Mouse (Mus musculus): ENCODE measurements at regions not wholly inside any gene's neighbourhood (a gene's known extent, or its start where the extent isn't known, plus 50 kb on each side); places are given as distances from the start of the nearest gene placed in this dataset.

GRCm38 (mm10) chr16:29822843-29823401 lies 241.3 kb upstream of the Hes1 start:
- TF ChIP-seq CTCF (IDR thresholded peaks at IDR 0.05; ENCODE audit: control insufficient read depth, insufficient read depth, low read length) = no peak
- TF ChIP-seq POLR2A (IDR thresholded peaks at IDR 0.05; ENCODE audit: borderline replicate concordance, control insufficient read depth, low read depth, low read length) = no peak
